Mouse (Mus musculus) heart, postnatal 0 days (tissue): ENCODE data around the gene Smox.

Experiments used
- CTCF ChIP-seq: IDR thresholded peaks from 2 replicates; pipeline ENCODE4 v1.5.1; 2016; ENCODE audit warnings: antibody characterized with exemption, control low read depth, low read depth
- EP300 ChIP-seq: IDR thresholded peaks from 2 replicates; pipeline ENCODE4 v1.6.1; 2016; ENCODE audit warnings: antibody characterized with exemption, low read depth

DNA sequence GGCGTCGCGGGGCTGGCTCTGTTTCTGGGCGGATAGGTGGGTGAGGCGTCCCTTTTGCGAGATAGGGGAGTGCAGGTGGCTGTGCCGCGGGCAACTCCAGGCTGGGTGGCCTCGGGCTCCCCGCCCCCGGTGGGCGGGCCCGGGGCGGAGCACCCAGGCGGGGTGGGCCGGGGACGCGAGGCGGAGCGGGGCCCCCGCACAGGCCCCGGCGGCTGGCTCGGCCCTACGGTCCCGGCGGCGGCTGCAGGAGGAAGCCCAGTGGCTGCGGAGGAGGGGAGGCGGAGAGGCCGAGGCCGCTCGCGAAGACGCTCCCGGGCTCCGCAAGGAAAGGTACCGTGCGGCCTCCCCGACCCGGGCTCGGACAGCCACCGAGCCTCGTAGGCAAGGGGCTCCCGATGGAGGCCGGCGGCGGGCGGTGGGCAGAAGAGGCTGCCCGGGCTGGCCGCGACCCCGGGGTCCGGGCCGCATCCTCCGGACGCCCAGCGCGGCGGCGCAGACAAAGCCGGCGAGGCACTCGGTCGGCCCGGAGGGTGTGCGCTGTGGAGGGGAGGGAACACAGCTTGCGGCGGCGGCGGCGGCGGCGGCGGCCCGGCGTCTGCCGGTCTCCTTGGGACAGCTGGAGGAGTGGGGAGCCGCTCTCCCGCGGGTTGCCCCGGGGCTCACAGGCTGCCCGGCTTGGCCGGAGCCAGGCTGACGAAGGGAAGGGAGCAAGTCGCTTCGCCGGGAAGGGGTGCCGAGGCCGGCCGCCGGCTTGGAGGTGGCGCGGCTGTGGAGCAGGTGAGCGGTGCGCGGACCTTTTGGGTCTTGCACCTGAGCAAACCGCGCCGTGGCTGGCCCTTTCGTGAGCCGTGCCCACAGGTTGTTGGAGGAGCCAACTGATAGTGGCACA lies 655 bp downstream of the Smox start:
- TF ChIP-seq CTCF (no peak), EP300 (no peak)
